Mouse (Mus musculus) small intestine, adult 2 months (tissue): Measurements from ENCODE around the gene Ambra1. TPM values are rescaled to one million over a fixed set of nuclear protein-coding genes. Genes with fewer than 3 reads are reported as not detected.

Experiments
- H3K27ac ChIP-seq: fragments of 200-500 bp; 2 replicates; pipeline ENCODE4 v1.5.1; 2012; ENCODE audit warnings: low read depth, low read length, control low read depth, inconsistent platforms; ENCODE audit not compliant: insufficient read depth
- H3K27me3 ChIP-seq: fragments of 200-500 bp; 2 replicates; pipeline ENCODE4 v1.6.1; 2012; ENCODE audit warnings: mild to moderate bottlenecking, moderate library complexity, low read length, inconsistent platforms; ENCODE audit not compliant: control insufficient read depth, insufficient read depth
- H3K36me3 ChIP-seq: fragments of 200-500 bp; 2 replicates; pipeline ENCODE4 v1.6.1; 2012; ENCODE audit warnings: mild to moderate bottlenecking, low read length, control low read depth, inconsistent platforms; ENCODE audit not compliant: control insufficient read depth, insufficient read depth
- H3K4me1 ChIP-seq: fragments of 200-500 bp; 2 replicates; pipeline ENCODE4 v1.6.1; 2012; ENCODE audit warnings: low read length, inconsistent platforms, mixed read lengths; ENCODE audit not compliant: control insufficient read depth, insufficient read depth, insufficient read length
- H3K4me3 ChIP-seq: fragments of 200-500 bp; 2 replicates; pipeline ENCODE4 v1.5.1; 2012; ENCODE audit warnings: low read depth, mild to moderate bottlenecking, control low read depth, inconsistent platforms, low read length, moderate library complexity
- CTCF ChIP-seq: fragments of 200-500 bp; IDR thresholded peaks from 2 replicates; pipeline ENCODE4 v1.5.1; 2012; ENCODE audit warnings: low read depth, mild to moderate bottlenecking, control low read depth, inconsistent platforms, low read length, moderate library complexity, mixed read lengths; ENCODE audit not compliant: insufficient replicate concordance, insufficient read length; ENCODE audit errors: extremely low read depth
- POLR2A ChIP-seq: fragments of 200-500 bp; IDR thresholded peaks from 2 replicates; pipeline ENCODE4 v1.6.1; 2012; ENCODE audit warnings: low read depth, mild to moderate bottlenecking, control low read depth, inconsistent platforms, low read length, moderate library complexity
- WGBS: fragments of 180-500 bp; shearing (Covaris S2); methylation state at CpG from one replicate; pipeline ENCODE4 v1.1.7; 2018; 5-methylcytosine and 5-hydroxymethylcytosine counted together
- polyA plus RNA-seq: library from polyadenylated mRNA; depleted of rRNA; stranded (reverse); fragments of >200 nt; gene quantifications from 2 replicates; pipeline ENCODE4 v1.2.3, GENCODE M21; 2012

Gene Ambra1
- polyA plus RNA-seq, 1 experiment, result 20.7 TPM

DNA sequence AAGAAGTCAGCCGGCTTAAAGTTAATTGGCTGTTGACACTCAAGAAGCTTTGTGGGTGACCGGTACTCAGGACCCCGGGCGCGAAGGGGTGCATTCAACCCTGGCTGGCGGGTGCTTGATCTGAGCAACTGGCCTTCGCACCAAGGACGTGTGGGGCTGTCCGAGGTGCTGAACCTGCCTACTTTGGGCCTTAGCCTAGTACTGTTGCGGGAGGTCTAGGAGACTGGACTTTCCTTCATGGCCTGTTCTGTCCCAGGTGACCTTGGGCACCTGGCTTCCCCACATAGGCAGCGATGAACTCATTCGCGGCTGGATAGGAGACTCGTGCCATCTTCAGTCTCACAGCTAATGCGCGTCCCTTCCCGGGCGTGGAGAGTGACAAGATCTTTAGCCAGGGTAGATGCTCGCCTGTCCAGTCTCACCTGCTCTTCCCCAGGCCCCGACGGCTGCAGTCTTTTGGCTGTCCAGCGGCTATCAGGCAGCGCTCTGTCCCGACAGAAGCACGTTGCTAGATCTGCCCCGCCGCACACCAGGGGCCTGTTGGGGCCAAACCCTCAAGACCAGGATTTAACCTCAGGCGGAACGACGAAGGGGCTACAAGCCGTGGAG, 191.4 kb downstream of the Ambra1 start:
- WGBS, result 4% methylated on average over 31 of the region's 31 CpGs
- H3K4me3 ChIP-seq, result peak overlapping the region; percentile 63
- no peak overlapping the region for H3K27ac ChIP-seq
- peaks cover 25% of the 10 kb centered on the region for H3K27me3 ChIP-seq
- peaks cover 16% of the 10 kb centered on the region for H3K36me3 ChIP-seq
- no peak for TF ChIP-seq CTCF
- peaks cover 22% of the 10 kb centered on the region for H3K4me1 ChIP-seq

DNA sequence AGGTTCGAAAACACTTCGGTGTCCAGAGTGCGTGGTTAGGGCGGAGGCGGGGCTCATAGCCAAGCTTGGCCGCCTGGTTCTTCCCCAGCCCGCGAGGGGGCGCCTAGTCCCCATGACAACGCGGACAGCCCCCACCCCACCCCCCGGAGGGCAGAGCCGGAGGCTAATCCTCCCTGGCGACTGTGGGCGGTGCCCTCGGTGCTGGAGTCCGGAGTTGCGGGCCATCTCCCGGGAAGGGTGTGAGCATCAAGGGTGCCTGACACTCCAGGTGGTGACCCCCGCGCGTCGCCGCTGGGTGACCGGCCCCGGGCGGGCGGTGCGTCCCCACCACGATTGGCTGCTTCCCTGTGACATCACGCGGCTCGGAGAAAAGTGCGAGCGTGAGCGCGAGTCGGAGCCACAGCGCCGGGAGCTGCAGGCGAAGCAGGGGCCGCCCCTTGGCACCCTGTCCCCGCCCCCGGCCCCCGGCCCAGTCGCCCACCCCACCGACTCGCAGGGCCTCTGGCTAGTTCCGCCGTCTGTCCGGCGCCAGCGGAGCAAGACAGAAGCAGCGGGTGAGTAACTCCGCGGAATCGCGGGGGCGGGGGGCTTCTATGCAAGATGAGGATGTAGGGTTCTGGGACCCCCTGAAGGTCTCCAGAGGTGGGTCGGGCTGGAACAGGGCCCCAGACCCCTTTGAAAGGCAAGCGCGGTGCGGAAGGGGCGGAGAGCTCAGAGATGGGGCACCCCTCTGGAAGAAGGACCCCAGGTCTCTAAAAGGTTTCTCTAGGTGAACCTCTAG, 192.0 kb downstream of the Ambra1 start:
- WGBS, result 1% methylated on average over 64 of the region's 64 CpGs
- H3K36me3 ChIP-seq, result peaks cover 14% of the 10 kb centered on the region
- H3K4me3 ChIP-seq, result peak overlapping the region; percentile 63
- peaks cover 25% of the 10 kb centered on the region for H3K27me3 ChIP-seq
- peaks cover 22% of the 10 kb centered on the region for H3K4me1 ChIP-seq
- TF ChIP-seq POLR2A (no peak), CTCF (peak; percentile 33; the same call in 1 of the 2 replicates)
- H3K27ac ChIP-seq, result no peak overlapping the region

DNA sequence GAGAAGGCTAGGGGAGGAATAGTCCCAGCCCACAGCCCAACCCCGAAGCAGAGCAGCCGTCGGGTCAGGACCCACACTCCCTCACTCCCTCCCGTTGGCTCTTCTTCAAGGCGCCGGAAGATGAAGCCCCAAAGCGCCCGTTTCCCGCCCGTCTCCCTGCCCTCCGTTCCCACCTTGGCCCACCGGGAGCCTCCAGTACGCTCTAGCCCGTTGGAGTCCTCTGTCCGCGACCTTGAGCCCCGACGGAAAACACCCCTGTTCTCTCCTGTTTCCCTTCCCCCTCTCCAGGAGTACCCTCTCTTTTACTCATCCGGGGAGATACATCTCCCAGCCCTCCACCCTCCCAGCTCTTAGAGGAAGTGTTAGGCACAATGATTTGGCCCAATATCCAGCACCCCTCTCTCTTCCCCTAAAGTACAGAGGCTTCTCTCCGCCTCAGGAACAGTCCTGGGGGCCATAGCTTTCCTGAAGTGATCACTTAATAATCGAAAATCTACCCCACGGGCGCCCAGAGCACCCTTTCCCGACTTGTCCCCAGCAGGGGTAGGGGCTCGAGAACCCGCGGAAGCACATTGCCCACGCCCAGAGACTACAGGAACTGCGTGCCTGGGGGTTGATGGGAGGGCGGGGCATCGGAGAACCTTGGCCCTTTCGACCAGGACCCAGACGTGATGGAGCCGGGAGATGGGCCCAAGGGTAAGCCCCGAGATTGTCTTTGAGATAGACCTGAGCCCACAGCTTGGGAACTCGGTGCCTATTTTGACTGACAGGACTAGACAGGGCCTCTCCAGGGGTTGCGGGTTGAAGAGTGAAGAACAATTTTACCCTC, 192.9 kb downstream of the Ambra1 start:
- Histone ChIP-seq H3K27me3 (peaks cover 25% of the 10 kb centered on the region), H3K4me1 (peaks cover 22% of the 10 kb centered on the region), H3K27ac (no peak overlapping the region), H3K36me3 (peaks cover 7% of the 10 kb centered on the region), H3K4me3 (peak overlapping the region; percentile 63)
- TF ChIP-seq CTCF (no peak), POLR2A (no peak; the same call in 1 of the 2 replicates)
- 3% methylated on average over 37 of the region's 37 CpGs for WGBS

DNA sequence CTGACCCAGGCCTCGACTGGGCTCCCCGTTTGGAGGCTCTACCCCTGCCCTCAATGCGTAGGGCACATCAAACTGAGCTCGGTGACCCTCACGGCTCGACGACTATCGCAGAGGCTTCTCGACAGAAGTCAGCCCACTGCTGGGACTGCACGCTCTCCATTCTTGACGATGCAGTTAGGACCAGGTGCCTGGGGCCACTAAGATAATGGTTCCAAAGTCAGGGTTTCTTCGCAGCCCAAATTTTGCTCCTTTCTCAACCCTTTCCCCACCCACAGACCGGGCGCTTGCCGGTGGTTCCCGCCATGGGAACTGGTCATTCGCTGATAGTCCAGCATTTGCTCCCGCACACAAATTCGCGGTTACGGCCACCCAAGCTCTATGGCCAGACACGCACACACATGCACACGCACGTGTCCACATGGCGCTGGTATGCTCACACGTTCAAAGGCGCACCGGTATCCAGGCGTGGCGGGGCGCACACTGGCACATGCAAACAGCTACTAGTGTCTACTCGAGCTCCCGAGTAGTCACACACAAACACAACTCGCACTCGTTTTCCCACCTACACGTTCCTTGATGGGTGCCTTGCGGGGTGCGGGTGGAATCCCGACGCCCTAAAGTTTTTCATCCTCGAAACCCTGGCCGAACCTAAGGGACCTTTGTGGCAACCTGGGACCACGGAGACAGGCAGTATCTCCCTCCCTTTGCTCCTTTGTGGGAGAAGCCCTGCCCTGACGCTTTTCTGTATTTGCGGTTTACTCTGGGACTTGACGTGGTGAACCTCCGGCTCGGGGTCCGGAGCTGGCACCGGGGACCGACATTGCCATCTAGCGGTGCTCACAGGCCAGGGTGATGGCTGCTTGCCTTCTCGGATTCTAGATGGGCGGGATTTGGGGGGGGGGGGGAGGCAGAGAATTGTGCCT, 193.7 kb downstream of the Ambra1 start:
- Histone ChIP-seq H3K27me3 (peaks cover 25% of the 10 kb centered on the region), H3K36me3 (no peaks in the 10 kb centered on the region), H3K4me1 (peaks cover 26% of the 10 kb centered on the region), H3K27ac (no peak overlapping the region), H3K4me3 (peak overlapping the region; percentile 63)
- TF ChIP-seq POLR2A (no peak), CTCF (peak; percentile 77)
- WGBS, result 3% methylated on average over 54 of the region's 54 CpGs

DNA sequence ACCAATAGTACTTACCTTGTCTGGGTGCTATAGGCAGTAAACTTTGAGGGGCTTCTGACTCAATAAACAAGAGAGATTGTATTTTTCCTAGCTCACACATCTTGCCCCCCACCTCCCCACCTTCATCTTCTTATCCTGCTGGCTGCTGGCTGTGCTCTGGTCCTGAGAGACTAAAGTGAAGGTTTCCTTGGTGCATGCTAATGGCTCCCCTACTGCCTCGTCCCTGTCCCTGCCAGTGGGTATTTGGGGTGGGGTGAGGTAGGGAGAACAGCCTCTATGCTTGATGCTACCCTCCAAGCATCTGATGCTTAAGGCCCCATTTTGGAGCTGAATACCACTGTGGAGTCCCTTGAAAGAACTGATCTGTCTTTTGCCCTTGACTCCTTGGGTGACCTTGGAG, 194.8 kb downstream of the Ambra1 start:
- WGBS, result 86% methylated on average over 1 of the region's 1 CpGs
- Histone ChIP-seq H3K4me3 (no peak overlapping the region), H3K27ac (no peak overlapping the region), H3K27me3 (peaks cover 25% of the 10 kb centered on the region), H3K36me3 (no peaks in the 10 kb centered on the region), H3K4me1 (peaks cover 26% of the 10 kb centered on the region)
- TF ChIP-seq CTCF (no peak), POLR2A (no peak)

DNA sequence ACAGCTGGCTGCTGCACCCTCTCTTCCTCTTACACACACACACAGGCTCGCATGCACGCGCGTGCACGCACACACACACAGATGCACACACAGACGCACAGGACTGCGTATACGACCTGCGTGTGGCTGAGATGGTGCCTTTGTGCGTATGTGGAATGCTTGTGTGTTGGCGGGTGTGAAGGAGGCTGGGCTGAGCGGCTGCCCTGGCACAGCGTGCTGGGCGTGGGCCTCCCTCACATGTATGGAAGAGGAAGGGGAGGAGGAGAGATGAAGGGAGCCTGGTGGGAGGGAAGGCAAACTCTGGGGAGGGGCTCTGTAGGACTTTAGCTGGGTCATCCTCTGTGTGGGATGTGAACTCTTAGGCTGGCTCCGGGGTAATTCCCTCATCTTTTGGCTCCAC, 195.5 kb downstream of the Ambra1 start:
- Histone ChIP-seq H3K36me3 (no peaks in the 10 kb centered on the region), H3K4me1 (peaks cover 30% of the 10 kb centered on the region), H3K27ac (no peak overlapping the region), H3K27me3 (peaks cover 25% of the 10 kb centered on the region), H3K4me3 (no peak overlapping the region)
- TF ChIP-seq CTCF (no peak), POLR2A (no peak)
- 73% methylated on average over 15 of the region's 15 CpGs for WGBS
